In genomic region chr10:4780926-4781325, GRCm38 (mm10) we compare ENCODE assay signal across 30 mouse cellular contexts.
DNase-seq lines count a peak whose midpoint lies in the region; ATAC-seq and TF ChIP-seq lines count a peak whose summit lies in the region.
"Had no signal": no experiment of that assay in that cellular context is flagged by ENCODE, and none has a peak within 500 bp of the region (broad histone marks: within the 10 kb centered on the region; RNA-seq: fewer than 3 reads in every experiment).

No protein-coding gene starts in this region.

- H3K36me3 ChIP-seq in forebrain, embryonic 15.5 days, result no peaks in the 10 kb centered on the region
- H3K36me3 ChIP-seq: forebrain, embryonic 10.5 days; G1E; heart, embryonic 12.5 days; heart, embryonic 15.5 days; hindbrain, embryonic 10.5 days; hindbrain, embryonic 13.5 days; intestine, embryonic 15.5 days had no signal

- WGBS in forebrain, embryonic 15.5 days, result 75% methylated on average over 6 of the region's 6 CpGs

- no peak overlapping the region for H3K9ac ChIP-seq in forebrain, embryonic 15.5 days (replicated peaks)
- H3K9ac ChIP-seq: forebrain, embryonic 13.5 days; forebrain, postnatal 0 days; heart, embryonic 12.5 days; heart, embryonic 15.5 days; hindbrain, embryonic 13.5 days; intestine, embryonic 15.5 days had no signal

- no peak overlapping the region for H3K4me2 ChIP-seq in forebrain, embryonic 15.5 days (replicated peaks)
- H3K4me2 ChIP-seq: forebrain, embryonic 13.5 days; heart, embryonic 12.5 days; heart, embryonic 15.5 days; hindbrain, embryonic 13.5 days; intestine, embryonic 15.5 days had no signal

- peak; percentile 57 for ATAC-seq in common myeloid progenitor, adult 5-6 weeks (replicated peaks; ENCODE audit: low read depth, poor library complexity, severe bottlenecking)
- no peak for ATAC-seq in forebrain, embryonic 15.5 days (replicated peaks)
- ATAC-seq: forebrain, embryonic 13.5 days; forebrain, postnatal 0 days; hindbrain, embryonic 16.5 days; intestine, embryonic 15.5 days; Patski had no signal

- H3K4me3 ChIP-seq in gastrocnemius, adult 2 months, result no peak overlapping the region
- no peak overlapping the region for H3K4me3 ChIP-seq in forebrain, embryonic 15.5 days
- H3K4me3 ChIP-seq: forebrain, embryonic 10.5 days; forebrain, embryonic 13.5 days; heart, embryonic 12.5 days; heart, embryonic 15.5 days; hindbrain, embryonic 10.5 days; hindbrain, embryonic 13.5 days; intestine, embryonic 15.5 days had no signal

- H3K27ac ChIP-seq in gastrocnemius, adult 2 months, result peak overlapping the region; percentile 48
- no peak overlapping the region for H3K27ac ChIP-seq in forebrain, embryonic 15.5 days (replicated peaks)
- H3K27ac ChIP-seq: forebrain, embryonic 10.5 days; forebrain, embryonic 13.5 days; heart, embryonic 15.5 days; hindbrain, embryonic 10.5 days; hindbrain, embryonic 13.5 days; intestine, embryonic 15.5 days had no signal

- H3K27me3 ChIP-seq in forebrain, embryonic 15.5 days, result no peaks in the 10 kb centered on the region
- H3K27me3 ChIP-seq: CH12.LX; forebrain, embryonic 13.5 days; heart, embryonic 12.5 days; heart, embryonic 15.5 days; hindbrain, embryonic 13.5 days; intestine, embryonic 15.5 days; Patski had no signal

- no peaks in the 10 kb centered on the region for H3K4me1 ChIP-seq in forebrain, embryonic 15.5 days
- H3K4me1 ChIP-seq: forebrain, embryonic 10.5 days; forebrain, embryonic 13.5 days; heart, embryonic 12.5 days; heart, embryonic 15.5 days; hindbrain, embryonic 10.5 days; hindbrain, embryonic 13.5 days; intestine, embryonic 15.5 days had no signal

- no peak for TF ChIP-seq CTCF in gastrocnemius, adult 2 months (IDR thresholded peaks at IDR 0.05)

- peak; percentile 44 for DNase-seq in gastrocnemius, adult 2 months
- no peak for DNase-seq in gastrocnemius, postnatal 4 days (ENCODE audit: low spot score in 2 of 2)
- DNase-seq in retina, postnatal 1 day, result peak; percentile 62
- no peak for DNase-seq in retina, embryonic 14.5 days (ENCODE audit: low spot score)
- no peak for DNase-seq in layer of hippocampus, postnatal 14 days (ENCODE audit: low spot score in 2 of 2)
- DNase-seq: adrenal gland, adult 8-10 months; adrenal gland, postnatal 25 days; B cell, adult 2 months; cerebellum, adult 11-12 months; cerebellum, adult 8-10 months; cerebellum, postnatal 10 days; cerebellum, postnatal 36 days; forebrain, postnatal 0 days; gastrocnemius, postnatal 10 days; heart, adult 18-20 months; heart, postnatal 10 days; heart, postnatal 36 days had no signal

- no peaks in the 10 kb centered on the region for H3K9me3 ChIP-seq in forebrain, embryonic 15.5 days
- H3K9me3 ChIP-seq: forebrain, embryonic 10.5 days; forebrain, embryonic 13.5 days; G1E; heart, embryonic 12.5 days; heart, embryonic 15.5 days; hindbrain, embryonic 13.5 days; intestine, embryonic 15.5 days had no signal

- intact Hi-C loops in gastrocnemius, adult 2 months (cut with DNase I), result no loop called here

Comparison
In these comparisons a context has a peak if more than half of its experiments do, and no peak if none do; other contexts are left out.
1. DNase-seq: peak in gastrocnemius, adult 2 months (single experiment) and retina, postnatal 1 day (single experiment); none in gastrocnemius, postnatal 4 days (0 of 2), retina, embryonic 14.5 days (single experiment) and layer of hippocampus, postnatal 14 days (0 of 2).